Mouse (Mus musculus) heart, embryonic 10.5 days (tissue): Measurements from ENCODE around the gene Siah2. TPM values are rescaled to one million over a fixed set of nuclear protein-coding genes. Genes with fewer than 3 reads are reported as not detected.

ENCODE experiments used
- DNase-seq: peaks from one replicate; pipeline ENCODE4 v3.0.0-alpha.2; 2017; ENCODE audit warnings: low spot score
- H3K27ac ChIP-seq: fragments of 300-500 bp; sonication (generic); 2 replicates; pipeline ENCODE4 v1.5.1; 2016; ENCODE audit warnings: mild to moderate bottlenecking
- H3K27me3 ChIP-seq: fragments of 300-500 bp; sonication (generic); 2 replicates; pipeline ENCODE4 v1.6.1; 2016; ENCODE audit warnings: mild to moderate bottlenecking; ENCODE audit not compliant: poor library complexity, insufficient read depth, severe bottlenecking
- H3K36me3 ChIP-seq: fragments of 300-500 bp; sonication (generic); 2 replicates; pipeline ENCODE4 v1.6.1; 2016; ENCODE audit warnings: mild to moderate bottlenecking, moderate library complexity
- H3K4me1 ChIP-seq: fragments of 300-500 bp; sonication (generic); 2 replicates; pipeline ENCODE4 v1.6.1; 2016; ENCODE audit warnings: mild to moderate bottlenecking
- H3K4me3 ChIP-seq: fragments of 300-500 bp; sonication (generic); 2 replicates; pipeline ENCODE4 v1.5.1; 2016; ENCODE audit warnings: mild to moderate bottlenecking, moderate library complexity
- H3K9me3 ChIP-seq: fragments of 300-500 bp; sonication (generic); 2 replicates; pipeline ENCODE4 v1.6.1; 2016; ENCODE audit warnings: mild to moderate bottlenecking, moderate library complexity
- WGBS: fragments of 180-500 bp; shearing (Covaris S2); methylation state at CpG from one replicate; pipeline ENCODE4 v1.1.7; 2016; 5-methylcytosine and 5-hydroxymethylcytosine counted together
- polyA plus RNA-seq: library from polyadenylated mRNA; unstranded; fragments of >200 nt; fragmentation: Nextera tagmentation; extraction: Ambion mirVana; gene quantifications from 2 replicates; pipeline ENCODE4 v1.2.1, GENCODE M21; 2016

Siah2 gene
- polyA plus RNA-seq, 1 experiment from 2014 or later: 6.6 TPM

DNA sequence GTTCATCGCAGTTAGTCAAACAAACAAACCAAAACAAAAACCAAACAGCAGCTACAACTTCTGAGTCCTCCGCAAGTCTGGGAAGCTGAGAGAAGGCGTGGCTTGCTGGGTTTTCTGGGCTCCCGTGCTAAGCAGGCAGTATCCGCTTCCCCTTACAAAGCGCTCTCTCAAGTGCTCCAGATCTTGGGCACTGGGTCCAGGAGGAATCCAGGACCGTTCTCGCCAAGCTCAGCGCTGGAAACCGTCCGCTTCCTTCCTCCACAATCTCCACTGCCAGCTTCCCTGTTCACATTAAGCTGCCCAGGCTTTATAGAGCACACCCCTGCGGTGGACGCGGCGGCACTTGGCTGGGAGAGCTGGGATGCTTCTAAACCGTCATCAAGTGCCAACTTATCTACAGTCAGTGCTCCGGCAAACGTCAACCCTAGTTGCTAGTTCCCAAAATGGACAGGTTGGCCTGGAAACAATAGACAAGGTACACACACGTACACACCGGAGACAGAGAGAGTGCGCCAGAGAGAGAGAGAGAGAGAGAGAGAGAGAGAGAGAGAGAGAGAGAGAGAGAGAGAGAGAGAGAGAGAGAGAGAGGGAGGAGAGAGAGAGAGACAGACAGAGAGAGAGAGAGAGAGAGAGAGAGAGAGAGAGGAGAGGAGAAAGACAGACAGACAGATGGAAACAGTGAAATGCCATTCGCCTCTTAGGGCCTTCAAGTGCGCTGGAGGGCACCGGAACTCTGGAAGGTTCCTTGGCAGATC, 1.4 kb downstream of the Siah2 start:
- WGBS: under 1% methylated on average over 24 of the region's 24 CpGs
- H3K9me3 ChIP-seq: no peaks in the 10 kb centered on the region
- H3K36me3 ChIP-seq: no peaks in the 10 kb centered on the region
- 0 out of 2 replicates have a peak, but pooled peaks cover 5% of the 10 kb centered on the region for H3K27me3 ChIP-seq
- peak overlapping the region; percentile 90 for H3K4me3 ChIP-seq
- peaks cover 19% of the 10 kb centered on the region; the same call in 1 of the 2 replicates for H3K4me1 ChIP-seq
- peak; percentile 88 for DNase-seq
- H3K27ac ChIP-seq: peak overlapping the region; percentile 91

DNA sequence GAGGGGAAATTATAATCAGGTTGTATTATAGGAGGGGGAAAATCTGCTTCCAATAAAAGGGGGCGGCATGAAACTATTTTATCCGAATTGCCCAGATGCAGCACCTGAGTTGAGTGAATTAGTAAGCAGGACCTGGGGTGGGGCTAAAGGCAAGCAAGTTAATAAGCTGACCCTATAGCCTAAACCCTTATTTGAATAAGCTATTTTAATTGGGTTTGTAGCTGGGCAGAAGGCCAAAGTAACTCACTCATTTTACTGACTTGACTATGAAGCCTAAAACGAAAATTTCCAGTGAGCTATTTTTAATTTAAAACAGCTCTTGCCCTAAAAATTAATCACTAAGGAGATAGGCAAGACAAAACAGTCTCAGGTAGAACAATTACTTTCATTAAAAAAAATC, 2.5 kb downstream of the Siah2 start:
- Histone ChIP-seq H3K27me3 (0 out of 2 replicates have a peak, but pooled peaks cover 5% of the 10 kb centered on the region), H3K36me3 (no peaks in the 10 kb centered on the region), H3K4me3 (no peak overlapping the region), H3K9me3 (no peaks in the 10 kb centered on the region), H3K4me1 (peaks cover 19% of the 10 kb centered on the region; the same call in 1 of the 2 replicates), H3K27ac (no peak overlapping the region)
- 59% methylated on average over 3 of the region's 3 CpGs for WGBS
- DNase-seq: no peak

DNA sequence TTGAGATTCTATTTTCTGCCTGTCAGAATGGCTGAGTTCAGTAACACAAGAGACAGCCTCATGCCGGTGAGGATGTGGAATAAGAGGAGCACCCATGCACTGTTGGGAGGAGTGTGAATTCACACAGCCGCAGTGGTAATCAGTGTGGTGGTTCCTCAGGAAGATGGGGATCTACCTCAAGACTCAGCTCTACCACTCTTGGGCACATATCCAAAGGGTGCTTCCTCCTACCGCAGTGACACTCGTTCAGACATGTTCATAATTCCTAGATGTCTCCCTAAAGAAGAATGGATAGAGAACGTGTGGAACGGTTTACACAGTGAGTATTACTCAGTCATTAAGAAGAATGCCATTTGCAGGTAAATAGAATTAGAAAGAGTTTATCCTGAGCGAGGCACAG, 3.1 kb downstream of the Siah2 start:
- no peak for DNase-seq
- Histone ChIP-seq H3K4me3 (no peak overlapping the region), H3K27ac (no peak overlapping the region), H3K36me3 (no peaks in the 10 kb centered on the region), H3K27me3 (0 out of 2 replicates have a peak, but pooled peaks cover 5% of the 10 kb centered on the region), H3K9me3 (no peaks in the 10 kb centered on the region), H3K4me1 (peaks cover 19% of the 10 kb centered on the region; the same call in 1 of the 2 replicates)
- 86% methylated on average over 7 of the region's 7 CpGs for WGBS

GRCm38 (mm10) chr3:58688551-58688950, 3.6 kb downstream of the Siah2 start:
- Histone ChIP-seq H3K4me1 (peaks cover 19% of the 10 kb centered on the region; the same call in 1 of the 2 replicates), H3K27me3 (0 out of 2 replicates have a peak, but pooled peaks cover 5% of the 10 kb centered on the region), H3K4me3 (no peak overlapping the region), H3K27ac (no peak overlapping the region), H3K9me3 (no peaks in the 10 kb centered on the region), H3K36me3 (no peaks in the 10 kb centered on the region)
- WGBS: 92% methylated on average over 4 of the region's 4 CpGs
- DNase-seq: no peak

GRCm38 (mm10) chr3:58686922-58687284, 5.3 kb downstream of the Siah2 start:
- 62% methylated on average over 2 of the region's 2 CpGs for WGBS
- no peaks in the 10 kb centered on the region for H3K27me3 ChIP-seq
- H3K4me3 ChIP-seq: no peak overlapping the region
- H3K27ac ChIP-seq: no peak overlapping the region
- no peaks in the 10 kb centered on the region for H3K9me3 ChIP-seq
- H3K36me3 ChIP-seq: no peaks in the 10 kb centered on the region
- H3K4me1 ChIP-seq: peaks cover 20% of the 10 kb centered on the region; the same call in 1 of the 2 replicates
- no peak for DNase-seq

GRCm38 (mm10) chr3:58686206-58686921, 5.8 kb downstream of the Siah2 start:
- Histone ChIP-seq H3K36me3 (no peaks in the 10 kb centered on the region), H3K4me3 (no peak overlapping the region), H3K9me3 (no peaks in the 10 kb centered on the region), H3K27ac (no peak overlapping the region), H3K27me3 (no peaks in the 10 kb centered on the region), H3K4me1 (peaks cover 22% of the 10 kb centered on the region; the same call in 1 of the 2 replicates)
- WGBS: 81% methylated on average over 7 of the region's 7 CpGs
- no peak for DNase-seq

- WGBS: 81% methylated on average over 3 of the region's 3 CpGs
- Histone ChIP-seq H3K4me1 (peaks cover 30% of the 10 kb centered on the region), H3K27ac (no peak overlapping the region), H3K4me3 (no peak overlapping the region), H3K9me3 (no peaks in the 10 kb centered on the region), H3K36me3 (no peaks in the 10 kb centered on the region), H3K27me3 (no peaks in the 10 kb centered on the region)
- no peak for DNase-seq
Measured at GRCm38 (mm10) chr3:58685396-58685795, 6.8 kb downstream of the Siah2 start.

GRCm38 (mm10) chr3:58683346-58683745, 8.9 kb downstream of the Siah2 start:
- Histone ChIP-seq H3K36me3 (no peaks in the 10 kb centered on the region), H3K4me1 (peaks cover 49% of the 10 kb centered on the region), H3K4me3 (no peak overlapping the region), H3K27me3 (no peaks in the 10 kb centered on the region), H3K9me3 (no peaks in the 10 kb centered on the region), H3K27ac (no peak overlapping the region)
- DNase-seq: no peak
- 84% methylated on average over 7 of the region's 7 CpGs for WGBS

- Histone ChIP-seq H3K4me3 (no peak overlapping the region), H3K27me3 (no peaks in the 10 kb centered on the region), H3K36me3 (no peaks in the 10 kb centered on the region), H3K4me1 (peaks cover 56% of the 10 kb centered on the region), H3K27ac (no peak overlapping the region), H3K9me3 (no peaks in the 10 kb centered on the region)
- 79% methylated on average over 4 of the region's 4 CpGs for WGBS
- no peak for DNase-seq
Measured at GRCm38 (mm10) chr3:58682336-58682735, 9.9 kb downstream of the Siah2 start.

DNA sequence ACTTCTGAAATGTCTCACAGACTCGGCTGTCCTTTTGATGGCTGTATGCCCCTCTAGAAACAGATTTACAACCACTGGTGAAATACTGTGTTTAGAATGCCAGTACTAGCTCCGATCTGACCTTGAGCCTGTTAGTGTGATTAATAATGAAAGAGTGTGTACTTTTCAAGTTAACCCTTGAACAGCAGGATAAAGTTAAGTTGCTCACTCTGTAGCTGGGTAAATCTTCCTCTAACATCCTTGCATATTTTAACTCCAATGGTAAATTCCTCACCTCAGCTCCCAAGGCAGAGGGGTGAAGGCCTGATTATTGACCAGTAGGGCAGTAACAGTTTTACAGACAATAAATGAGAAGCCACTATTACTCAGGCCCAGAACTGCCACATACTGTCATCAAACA, 10.4 kb downstream of the Siah2 start:
- DNase-seq: no peak
- WGBS: 56% methylated on average over 2 of the region's 2 CpGs
- no peak overlapping the region for H3K4me3 ChIP-seq
- H3K27me3 ChIP-seq: no peaks in the 10 kb centered on the region
- peaks cover 55% of the 10 kb centered on the region for H3K4me1 ChIP-seq
- H3K36me3 ChIP-seq: no peaks in the 10 kb centered on the region
- no peaks in the 10 kb centered on the region for H3K9me3 ChIP-seq
- no peak overlapping the region for H3K27ac ChIP-seq

- WGBS: 80% methylated on average over 7 of the region's 7 CpGs
- Histone ChIP-seq H3K4me3 (no peak overlapping the region), H3K4me1 (peaks cover 53% of the 10 kb centered on the region), H3K36me3 (peaks cover 2% of the 10 kb centered on the region; the same call in 1 of the 2 replicates), H3K9me3 (no peaks in the 10 kb centered on the region), H3K27me3 (no peaks in the 10 kb centered on the region), H3K27ac (no peak overlapping the region)
- DNase-seq: no peak
Measured at GRCm38 (mm10) chr3:58680943-58681637, 11.1 kb downstream of the Siah2 start.

DNA sequence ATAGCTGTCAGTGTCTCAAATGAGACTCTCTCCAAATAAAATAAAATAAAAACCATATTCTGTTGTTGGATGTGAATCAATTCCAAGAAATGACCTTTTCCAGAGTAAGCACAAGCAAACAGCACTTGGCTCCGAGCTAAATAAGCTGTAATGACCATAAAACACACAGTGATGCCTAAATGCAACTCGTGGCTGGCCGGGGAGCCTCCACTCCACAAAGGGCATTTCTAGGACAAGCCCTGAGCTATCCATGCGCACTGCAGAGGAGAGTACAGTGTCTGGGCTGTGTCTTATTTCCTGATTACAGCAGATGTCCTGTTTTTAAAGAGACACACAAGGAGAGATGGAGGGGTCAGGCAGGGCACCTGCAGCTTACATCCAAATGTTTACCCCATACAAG, 12.2 kb downstream of the Siah2 start:
- no peak for DNase-seq
- Histone ChIP-seq H3K36me3 (peaks cover 13% of the 10 kb centered on the region), H3K27me3 (no peaks in the 10 kb centered on the region), H3K27ac (no peak overlapping the region), H3K4me3 (no peak overlapping the region), H3K9me3 (no peaks in the 10 kb centered on the region), H3K4me1 (peaks cover 51% of the 10 kb centered on the region)
- WGBS: 35% methylated on average over 4 of the region's 4 CpGs

GRCm38 (mm10) chr3:58678905-58679304, 13.3 kb downstream of the Siah2 start:
- WGBS: 53% methylated on average over 2 of the region's 2 CpGs
- DNase-seq: no peak
- Histone ChIP-seq H3K27ac (peak overlapping the region; percentile 16; the same call in 1 of the 2 replicates), H3K4me1 (peaks cover 51% of the 10 kb centered on the region), H3K4me3 (no peak overlapping the region), H3K36me3 (peaks cover 20% of the 10 kb centered on the region), H3K9me3 (no peaks in the 10 kb centered on the region), H3K27me3 (no peaks in the 10 kb centered on the region)
